Mouse (Mus musculus) hindbrain, embryonic 14.5 days (tissue): Measurements from ENCODE around the gene Olfr135. TPM values are rescaled to one million over a fixed set of nuclear protein-coding genes. Genes with fewer than 3 reads are reported as not detected.

Experiments
- ATAC-seq: fragments of 200-750 bp; cut with Nextera tagmentation; 2 replicates; pipeline ENCODE4 v1.8.0; 2017; ENCODE audit warnings: moderate number of reproducible peaks, mild to moderate bottlenecking, moderate TSS enrichment, moderate library complexity; ENCODE audit not compliant: low FRiP score
- DNase-seq: peaks from one replicate; pipeline ENCODE4 v3.0.0-alpha.2; 2015; ENCODE audit warnings: low spot score
- H3K27ac ChIP-seq: fragments of 300-500 bp; sonication (generic); 2 replicates; pipeline ENCODE4 v1.5.1; 2014; ENCODE audit warnings: mild to moderate bottlenecking, moderate library complexity
- H3K27me3 ChIP-seq: fragments of 300-500 bp; sonication (generic); 2 replicates; pipeline ENCODE4 v1.6.1; 2014; ENCODE audit warnings: mild to moderate bottlenecking, low read length, mixed read lengths; ENCODE audit not compliant: control insufficient read depth, insufficient read depth
- H3K36me3 ChIP-seq: fragments of 300-500 bp; sonication (generic); replicated peaks from 2 replicates; pipeline ENCODE4 v1.6.1; 2014; ENCODE audit not compliant: control insufficient read depth, insufficient read depth
- H3K4me1 ChIP-seq: fragments of 300-500 bp; sonication (generic); replicated peaks from 2 replicates; pipeline ENCODE4 v1.6.1; 2014; ENCODE audit warnings: antibody characterized with exemption, low read length, mixed read lengths; ENCODE audit not compliant: control insufficient read depth, insufficient read depth
- H3K4me2 ChIP-seq: fragments of 300-500 bp; sonication (generic); replicated peaks from 2 replicates; pipeline ENCODE4 v1.6.1; 2014; ENCODE audit warnings: mild to moderate bottlenecking, moderate library complexity
- H3K4me3 ChIP-seq: fragments of 300-500 bp; sonication (generic); replicated peaks from 2 replicates; pipeline ENCODE4 v1.5.1; 2014; ENCODE audit warnings: mild to moderate bottlenecking, low read length
- H3K9ac ChIP-seq: fragments of 300-500 bp; sonication (generic); 2 replicates; pipeline ENCODE4 v1.6.1; 2014
- H3K9me3 ChIP-seq: fragments of 300-500 bp; sonication (generic); 2 replicates; pipeline ENCODE4 v1.6.1; 2016; ENCODE audit warnings: low read length; ENCODE audit not compliant: control insufficient read depth
- WGBS: fragments of 180-500 bp; shearing (Covaris S2); extraction: QIAGEN DNeasy Blood & Tissue Kit; methylation state at CpG from one replicate; pipeline ENCODE4 v1.1.7; 2014; 5-methylcytosine and 5-hydroxymethylcytosine counted together
- polyA plus RNA-seq: library from polyadenylated mRNA; unstranded; fragments of >200 nt; fragmentation: Nextera tagmentation; extraction: Ambion mirVana; gene quantifications from 2 replicates; pipeline ENCODE4 v1.2.1, GENCODE M21; 2014

Olfr135 gene
- polyA plus RNA-seq: not detected in 2 replicates

DNA sequence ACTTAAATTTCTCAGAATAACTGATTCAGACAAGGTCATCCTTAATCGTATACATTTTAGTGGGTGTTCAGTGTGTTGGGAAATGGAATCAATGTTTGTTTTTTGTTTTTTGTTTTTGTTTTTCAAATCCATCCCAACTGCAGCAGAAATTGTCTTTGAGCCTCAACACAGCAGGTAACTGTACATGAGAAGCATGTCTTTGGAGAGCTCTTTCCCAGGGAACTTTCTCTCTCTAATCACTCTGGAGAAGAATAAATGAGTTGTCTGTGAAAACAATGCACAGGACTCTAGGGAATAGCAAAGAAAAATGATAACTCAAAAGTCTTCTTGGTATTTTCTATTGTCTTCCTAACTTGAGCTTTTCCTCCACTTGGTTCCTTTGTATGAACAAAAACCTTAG is at the start of gene Olfr135:
TSS of gene Olfr135 (plus strand) at position 301 of the 400 bp plus-strand sequence.
- WGBS: 94% methylated on average over 1 of the region's 1 CpGs

DNA sequence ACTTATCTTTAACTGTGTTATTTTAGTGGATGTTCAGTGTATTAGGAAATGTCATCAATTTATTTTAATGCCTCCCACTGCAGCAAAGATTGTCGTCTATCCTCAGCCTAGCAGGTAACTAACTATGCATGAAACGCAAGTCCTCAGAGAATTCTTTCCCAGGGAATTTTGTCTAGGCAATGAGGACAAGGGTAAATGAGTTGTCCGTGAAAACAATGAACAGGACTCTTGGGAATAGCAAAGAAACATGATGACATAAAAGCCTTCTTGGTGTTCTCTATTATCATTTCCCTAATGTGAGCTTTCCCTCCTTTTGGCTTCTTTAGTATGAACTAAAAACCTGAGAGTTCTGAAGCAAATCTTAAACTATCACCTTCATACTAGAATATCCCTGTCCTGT is 33.0 kb upstream of the Olfr135 start, which contains the start of gene Olfr134:
TSS of gene Olfr134 (plus strand) at position 301 of the 400 bp plus-strand sequence.
- Histone ChIP-seq H3K9ac (no peak within 1 kb of the TSS), H3K27ac (no peak within 1 kb of the TSS), H3K9me3 (no peaks in the 10 kb centered on the region), H3K4me1 (no peaks in the 10 kb centered on the region), H3K4me3 (no peak within 1 kb of the TSS), H3K36me3 (no peaks in the 10 kb centered on the region), H3K4me2 (no peak within 1 kb of the TSS), H3K27me3 (no peaks in the 10 kb centered on the region)
- ATAC-seq (no peak), DNase-seq (no peak)
- 68% methylated on average over 3 of the region's 3 CpGs for WGBS

More for the DNA sequence above, at the start of gene Olfr135:
- Histone ChIP-seq H3K4me2 (no peak within 1 kb of the TSS), H3K9ac (no peak within 1 kb of the TSS), H3K9me3 (peaks cover 6% of the 10 kb centered on the region; the same call in 1 of the 2 replicates), H3K36me3 (no peaks in the 10 kb centered on the region), H3K4me1 (no peaks in the 10 kb centered on the region), H3K27me3 (no peaks in the 10 kb centered on the region), H3K27ac (no peak within 1 kb of the TSS), H3K4me3 (no peak within 1 kb of the TSS)
- ATAC-seq: no peak
- no peak for DNase-seq

Other genes with a start within 250 kb of the Olfr135 start
- gene Olfr129, start 144.3 kb upstream of the Olfr135 start, polyA plus RNA-seq: not detected in 2 replicates
- gene Olfr130, start 140.4 kb upstream of the Olfr135 start, polyA plus RNA-seq: not detected in 2 replicates
- not detected in 2 replicates for gene Olfr131, start 115.6 kb upstream of the Olfr135 start, polyA plus RNA-seq
- gene Olfr132, start 69.8 kb upstream of the Olfr135 start, polyA plus RNA-seq: not detected in 2 replicates
- not detected in 2 replicates for gene Olfr133, start 59.1 kb upstream of the Olfr135 start, polyA plus RNA-seq
- gene Olfr134, start 32.9 kb upstream of the Olfr135 start, polyA plus RNA-seq: not detected in 2 replicates
- gene Olfr138, start 56.7 kb downstream of the Olfr135 start, polyA plus RNA-seq: not detected in 2 replicates
- gene Olfr137, start 103.2 kb downstream of the Olfr135 start, polyA plus RNA-seq: not detected in 2 replicates
- gene Olfr136, start 125.5 kb downstream of the Olfr135 start, polyA plus RNA-seq: not detected in 2 replicates
- gene Esp36, start 215.8 kb downstream of the Olfr135 start, polyA plus RNA-seq: not detected in 2 replicates